Mouse (Mus musculus) megakaryocyte-erythroid progenitor cell, adult 5 weeks (primary cell): ENCODE measurements around the gene Diaph3. TPM values are rescaled to one million over a fixed set of nuclear protein-coding genes. Genes with fewer than 3 reads are reported as not detected.

Experiments used
- polyA plus RNA-seq: library from polyadenylated mRNA; stranded (reverse); fragments of >175 nt; gene quantifications from 2 replicates; pipeline ENCODE4 v1.2.3, GENCODE M21; 2012

Gene Diaph3
- polyA plus RNA-seq, result 27.1 and 29.5 TPM in 2 replicates

GRCm38 (mm10) chr14:87140963-87141486, at the start of gene Diaph3:
Gene Diaph3 (minus strand): TSS chr14:87141235.

